Mouse (Mus musculus): ENCODE results near the gene Dcp1a. TPM values are rescaled to one million over a fixed set of nuclear protein-coding genes. Genes with fewer than 3 reads are reported as not detected.

Dcp1a gene
- polyA plus RNA-seq, 1 experiment from 2014 or later: 17.2 TPM

DNA sequence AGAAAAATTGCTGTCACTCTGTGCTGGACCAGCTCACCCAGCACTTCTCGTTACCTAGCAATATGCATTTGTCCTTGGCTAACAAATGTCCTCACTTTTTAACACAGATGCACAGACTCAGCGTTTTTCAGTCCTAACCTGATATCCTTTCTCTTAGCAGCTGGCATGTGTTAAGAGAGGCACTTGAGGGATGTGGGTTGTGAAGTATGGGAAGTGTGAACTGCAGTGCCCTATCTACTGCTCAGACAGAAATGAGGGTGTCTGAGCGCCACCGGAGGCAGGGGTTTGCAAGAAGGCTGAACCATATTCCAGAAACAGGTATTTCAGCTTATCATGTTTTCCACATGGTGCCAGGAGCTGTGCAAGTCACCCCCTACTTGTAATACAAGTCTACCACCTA, 16.0 kb upstream of the Dcp1a start:
- WGBS: 41% methylated on average over 4 of the region's 4 CpGs
- Histone ChIP-seq H3K9me3 (no peaks in the 10 kb centered on the region), H3K4me1 (peaks cover 22% of the 10 kb centered on the region), H3K9ac (no peak overlapping the region), H3K27me3 (replicated peaks) (0 out of 2 replicates have a peak, but pooled peaks cover 3% of the 10 kb centered on the region), H3K36me3 (no peaks in the 10 kb centered on the region), H3K27ac (replicated peaks) (0 out of 2 replicates have a peak overlapping the region, but pooled peaks have one; percentile 36), H3K4me3 (no peak overlapping the region), H3K4me2 (no peak overlapping the region)
- ATAC-seq (ENCODE audit: extremely low read depth, insufficient number of reproducible peaks, low FRiP score, low TSS enrichment): no peak

DNA sequence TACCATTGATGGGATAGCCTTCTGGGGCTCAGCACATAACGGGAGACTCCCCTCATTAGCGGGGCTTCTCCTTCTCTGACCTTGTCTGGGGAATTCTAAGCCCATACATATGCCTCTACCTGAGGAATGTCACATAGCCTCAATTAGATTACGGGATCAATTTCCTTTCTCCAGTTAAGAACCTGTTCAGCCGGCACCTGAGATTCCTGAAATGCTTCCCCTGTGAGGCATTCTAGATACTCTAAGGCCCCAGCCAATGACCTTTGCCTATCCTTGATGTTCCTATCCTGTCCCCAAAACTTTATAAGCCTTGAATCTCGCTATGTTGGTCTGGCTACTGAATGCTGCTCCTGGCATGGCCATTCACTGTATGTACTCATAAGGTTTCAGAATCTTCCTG, 5.7 kb upstream of the Dcp1a start:
- Histone ChIP-seq H3K9me3 (no peaks in the 10 kb centered on the region), H3K4me1 (no peaks in the 10 kb centered on the region), H3K9ac (no peak overlapping the region), H3K36me3 (no peaks in the 10 kb centered on the region), H3K27ac (replicated peaks) (no peak overlapping the region), H3K4me3 (no peak overlapping the region), H3K27me3 (replicated peaks) (no peaks in the 10 kb centered on the region), H3K4me2 (no peak overlapping the region)
- 68% methylated on average over 5 of the region's 5 CpGs for WGBS
- ATAC-seq (ENCODE audit: extremely low read depth, insufficient number of reproducible peaks, low FRiP score, low TSS enrichment): no peak

DNA sequence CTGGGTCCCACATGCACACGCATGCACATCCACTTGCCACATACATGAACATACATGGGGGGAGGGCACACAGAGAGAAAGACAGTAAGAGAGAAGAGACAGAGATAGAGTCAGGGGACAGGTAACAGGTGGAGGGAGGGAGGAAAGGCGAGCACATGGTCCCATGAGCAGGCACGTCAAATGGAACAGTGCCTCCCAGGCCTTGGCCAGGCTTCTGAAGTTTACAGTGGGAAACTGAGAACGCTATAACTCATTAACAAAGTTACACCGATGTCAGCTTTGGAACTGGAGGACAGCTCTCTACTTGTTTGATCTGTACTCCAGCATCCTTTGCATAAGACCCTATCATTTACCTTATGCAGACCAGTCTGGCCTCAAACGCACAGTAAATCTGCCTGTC, 4.9 kb upstream of the Dcp1a start:
- no peak overlapping the region for H3K27ac ChIP-seq (replicated peaks)
- no peak for ATAC-seq (ENCODE audit: extremely low read depth, insufficient number of reproducible peaks, low FRiP score, low TSS enrichment)
- H3K9me3 ChIP-seq: no peaks in the 10 kb centered on the region
- H3K4me1 ChIP-seq: peaks cover 2% of the 10 kb centered on the region; the same call in 1 of the 2 replicates
- H3K4me2 ChIP-seq: no peak overlapping the region
- no peaks in the 10 kb centered on the region for H3K27me3 ChIP-seq (replicated peaks)
- no peak overlapping the region for H3K9ac ChIP-seq
- no peaks in the 10 kb centered on the region for H3K36me3 ChIP-seq
- H3K4me3 ChIP-seq: no peak overlapping the region
- WGBS: 75% methylated on average over 6 of the region's 6 CpGs

DNA sequence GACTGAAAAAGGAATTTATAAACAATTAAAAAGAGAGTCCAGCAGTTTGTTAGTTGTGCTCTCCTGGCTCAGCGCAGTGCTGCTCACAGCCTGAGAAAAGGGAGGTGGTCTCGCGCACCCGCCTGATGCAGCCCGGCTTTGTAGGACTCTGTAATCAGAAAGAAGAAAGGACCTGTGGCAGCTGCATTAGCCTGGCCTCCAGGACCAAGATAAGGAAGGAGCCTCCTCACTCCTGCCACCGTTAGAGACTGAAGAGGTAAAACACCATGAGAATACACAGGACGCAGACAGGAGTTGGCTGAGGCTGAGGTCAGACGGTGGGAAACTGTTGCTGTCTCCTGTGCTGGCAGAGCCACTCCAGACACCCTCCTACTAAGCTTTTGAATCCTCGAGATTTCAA, 12.0 kb downstream of the Dcp1a start, which contains the start of gene Cacna1d:
TSS of gene Cacna1d (minus strand) at position 114 of the 400 bp plus-strand sequence.
- Histone ChIP-seq H3K36me3 (peaks cover 58% of the 10 kb centered on the region), H3K4me2 (peak within 1 kb of the TSS; percentile 60), H3K27me3 (replicated peaks) (no peaks in the 10 kb centered on the region), H3K27ac (replicated peaks) (peak within 1 kb of the TSS; percentile 84), H3K4me1 (peaks cover 58% of the 10 kb centered on the region), H3K9ac (peak within 1 kb of the TSS; percentile 71), H3K4me3 (peak within 1 kb of the TSS; percentile 44), H3K9me3 (no peaks in the 10 kb centered on the region)
- 32% methylated on average over 9 of the region's 9 CpGs for WGBS
- peak; percentile 51; the same call in 1 of the 2 replicates for ATAC-seq (ENCODE audit: extremely low read depth, insufficient number of reproducible peaks, low FRiP score, low TSS enrichment)

DNA sequence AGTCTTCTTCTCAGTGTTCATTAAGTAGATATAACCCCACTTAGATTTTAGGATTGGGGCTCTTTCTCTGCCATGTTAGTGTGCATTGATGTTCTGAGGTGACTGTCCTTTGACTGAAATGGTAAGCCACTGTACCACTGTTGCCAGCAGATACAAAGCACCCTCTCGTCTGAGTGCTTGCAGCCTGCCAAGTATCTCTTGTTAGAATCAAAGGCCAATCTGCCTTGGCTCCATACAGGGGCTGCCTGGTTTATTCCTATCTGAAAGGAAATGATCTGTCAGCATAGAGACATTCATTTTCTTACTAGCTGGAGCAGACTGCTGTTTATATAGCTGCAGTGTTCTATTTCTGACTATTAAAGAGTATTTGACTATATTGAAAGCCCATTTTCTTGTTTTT, 13.9 kb downstream of the Dcp1a start:
- peak overlapping the region; percentile 76; the same call in 1 of the 2 replicates for H3K27ac ChIP-seq (replicated peaks)
- H3K36me3 ChIP-seq: peaks cover 54% of the 10 kb centered on the region
- no peaks in the 10 kb centered on the region for H3K9me3 ChIP-seq
- H3K9ac ChIP-seq: no peak overlapping the region
- no peak overlapping the region for H3K4me2 ChIP-seq
- peaks cover 66% of the 10 kb centered on the region for H3K4me1 ChIP-seq
- no peaks in the 10 kb centered on the region for H3K27me3 ChIP-seq (replicated peaks)
- no peak for ATAC-seq (ENCODE audit: extremely low read depth, insufficient number of reproducible peaks, low FRiP score, low TSS enrichment)
- no peak overlapping the region for H3K4me3 ChIP-seq
- 24% methylated on average over 1 of the region's 1 CpGs for WGBS

DNA sequence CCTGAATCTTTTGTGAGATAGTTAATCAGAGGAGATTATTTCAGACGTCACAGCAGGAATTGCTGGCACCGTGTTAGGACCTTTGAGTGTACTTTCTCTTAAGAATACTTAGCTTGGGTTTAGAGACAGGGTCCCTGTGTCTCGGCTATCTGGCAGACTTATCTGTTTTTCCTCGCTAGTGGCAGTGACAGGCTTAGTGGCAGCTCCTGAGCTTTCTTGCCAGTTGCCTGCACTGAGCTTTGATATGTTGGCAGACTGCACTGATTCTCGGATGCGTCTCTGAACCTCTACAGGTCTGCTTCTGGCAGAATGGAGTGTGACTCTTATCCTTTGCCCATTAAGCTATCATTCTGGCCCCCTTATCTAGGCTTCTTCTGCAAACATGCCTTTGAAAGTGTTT, 15.7 kb downstream of the Dcp1a start:
- Histone ChIP-seq H3K9me3 (no peaks in the 10 kb centered on the region), H3K9ac (no peak overlapping the region), H3K27me3 (replicated peaks) (no peaks in the 10 kb centered on the region), H3K36me3 (peaks cover 55% of the 10 kb centered on the region), H3K4me3 (no peak overlapping the region), H3K4me1 (peaks cover 68% of the 10 kb centered on the region), H3K27ac (replicated peaks) (peak overlapping the region; percentile 76), H3K4me2 (peak overlapping the region; percentile 39)
- ATAC-seq (ENCODE audit: extremely low read depth, insufficient number of reproducible peaks, low FRiP score, low TSS enrichment): no peak
- WGBS: 20% methylated on average over 6 of the region's 6 CpGs

DNA sequence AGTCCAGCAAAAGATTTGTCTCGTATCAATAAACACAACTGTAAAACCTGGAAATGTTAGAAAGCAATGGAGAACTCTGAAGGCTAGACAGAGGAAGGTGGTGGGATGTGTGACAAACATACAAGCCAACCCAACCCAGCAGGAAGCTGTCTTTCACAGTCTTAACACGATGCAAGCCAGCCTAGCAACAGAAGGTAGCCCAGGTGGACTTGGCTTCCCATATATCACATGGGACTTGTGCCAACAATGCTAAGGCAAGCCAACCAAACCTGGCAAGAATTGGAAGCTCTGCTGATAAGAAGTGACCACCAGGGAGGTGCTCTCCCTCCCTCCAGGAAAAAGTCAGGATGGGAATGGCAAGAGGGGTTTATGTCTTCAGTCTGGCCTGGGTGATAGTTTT, 18.9 kb downstream of the Dcp1a start:
- Histone ChIP-seq H3K27me3 (replicated peaks) (no peaks in the 10 kb centered on the region), H3K9ac (no peak overlapping the region), H3K4me1 (peaks cover 49% of the 10 kb centered on the region), H3K36me3 (peaks cover 55% of the 10 kb centered on the region), H3K9me3 (no peaks in the 10 kb centered on the region), H3K4me3 (no peak overlapping the region), H3K4me2 (no peak overlapping the region), H3K27ac (replicated peaks) (no peak overlapping the region)
- 67% methylated on average over 2 of the region's 2 CpGs for WGBS
- no peak for ATAC-seq (ENCODE audit: extremely low read depth, insufficient number of reproducible peaks, low FRiP score, low TSS enrichment)

DNA sequence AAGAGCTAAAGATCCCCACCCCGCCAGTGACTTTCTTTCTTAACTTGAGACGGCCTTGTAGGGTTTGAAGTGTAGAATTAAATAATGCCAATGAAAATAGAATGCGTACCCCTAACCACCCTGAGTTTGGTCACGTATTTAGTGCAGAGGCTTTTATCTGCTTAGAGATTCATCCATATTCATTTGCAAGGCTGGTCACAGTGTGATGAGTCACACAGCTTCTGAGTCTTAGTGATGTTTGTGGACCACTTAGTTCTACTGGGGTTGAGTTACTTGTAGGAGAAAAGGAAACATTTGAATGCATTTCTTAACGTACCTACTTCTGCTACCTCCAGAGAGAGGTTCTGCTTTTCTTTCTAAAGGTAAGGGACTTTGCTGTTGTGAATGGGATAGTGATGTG, 25.7 kb downstream of the Dcp1a start:
- H3K36me3 ChIP-seq: peaks cover 86% of the 10 kb centered on the region
- no peak overlapping the region for H3K9ac ChIP-seq
- no peaks in the 10 kb centered on the region for H3K9me3 ChIP-seq
- H3K4me3 ChIP-seq: no peak overlapping the region
- H3K4me1 ChIP-seq: peaks cover 39% of the 10 kb centered on the region
- no peak overlapping the region for H3K4me2 ChIP-seq
- WGBS: 85% methylated on average over 5 of the region's 5 CpGs
- no peak overlapping the region for H3K27ac ChIP-seq (replicated peaks)
- no peaks in the 10 kb centered on the region for H3K27me3 ChIP-seq (replicated peaks)
- no peak for ATAC-seq (ENCODE audit: extremely low read depth, insufficient number of reproducible peaks, low FRiP score, low TSS enrichment)

DNA sequence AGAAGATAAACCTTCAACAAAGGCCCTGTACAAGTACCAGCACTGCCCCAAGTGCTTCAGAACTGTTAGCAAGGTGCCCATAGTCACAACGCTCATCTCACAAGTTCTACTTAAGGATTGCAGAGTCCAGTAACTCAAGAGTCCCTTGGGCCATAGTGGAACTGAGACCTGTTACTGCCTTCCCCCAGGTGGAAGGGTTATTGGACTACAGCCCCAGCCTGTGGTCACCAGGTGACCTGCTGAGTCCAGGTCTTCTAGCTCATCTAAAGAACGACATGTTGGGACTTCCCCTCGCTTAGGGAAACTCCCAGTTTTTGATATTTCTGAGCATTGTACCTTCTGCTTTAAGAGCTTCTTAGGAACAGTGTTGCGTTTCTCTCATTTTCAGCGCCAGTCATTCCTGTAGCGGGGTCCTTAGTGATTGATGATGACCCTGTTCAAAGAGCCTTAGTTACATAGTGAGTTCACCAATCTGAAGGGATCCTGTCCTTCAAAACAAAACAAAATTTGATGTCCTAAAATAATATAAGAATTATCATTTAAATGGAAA, 31.0 kb downstream of the Dcp1a start:
- 90% methylated on average over 6 of the region's 6 CpGs for WGBS
- no peaks in the 10 kb centered on the region for H3K9me3 ChIP-seq
- H3K27me3 ChIP-seq (replicated peaks): no peaks in the 10 kb centered on the region
- H3K27ac ChIP-seq (replicated peaks): no peak overlapping the region
- no peak overlapping the region for H3K4me2 ChIP-seq
- no peak for ATAC-seq (ENCODE audit: extremely low read depth, insufficient number of reproducible peaks, low FRiP score, low TSS enrichment)
- H3K4me1 ChIP-seq: peaks cover 23% of the 10 kb centered on the region
- H3K4me3 ChIP-seq: no peak overlapping the region
- no peak overlapping the region for H3K9ac ChIP-seq
- H3K36me3 ChIP-seq: peaks cover 88% of the 10 kb centered on the region

DNA sequence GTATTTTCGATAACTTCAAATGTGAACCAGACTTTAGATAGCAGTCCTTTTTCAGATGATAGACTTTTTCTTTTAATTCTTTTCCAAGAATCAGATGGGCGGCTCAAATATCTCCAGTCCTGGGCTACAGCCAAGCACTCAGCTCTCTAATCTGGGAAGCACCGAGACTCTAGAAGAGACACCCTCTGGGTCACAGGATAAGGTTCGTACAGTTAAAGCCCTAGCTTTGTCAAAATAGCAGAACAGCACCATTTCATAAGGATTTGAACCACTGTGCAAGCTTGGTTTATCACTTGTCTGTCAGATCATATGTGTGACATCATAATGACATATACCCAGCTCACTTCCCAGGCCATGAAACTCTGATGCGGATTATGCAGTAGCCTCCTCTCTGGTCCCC, 33.6 kb downstream of the Dcp1a start:
- Histone ChIP-seq H3K4me1 (peaks cover 11% of the 10 kb centered on the region), H3K4me3 (no peak overlapping the region), H3K4me2 (no peak overlapping the region), H3K27ac (replicated peaks) (peak overlapping the region; percentile 53; the same call in 1 of the 2 replicates), H3K36me3 (peaks cover 76% of the 10 kb centered on the region), H3K9me3 (no peaks in the 10 kb centered on the region), H3K9ac (no peak overlapping the region), H3K27me3 (replicated peaks) (no peaks in the 10 kb centered on the region)
- ATAC-seq (ENCODE audit: extremely low read depth, insufficient number of reproducible peaks, low FRiP score, low TSS enrichment): no peak
- WGBS: 50% methylated on average over 5 of the region's 5 CpGs

DNA sequence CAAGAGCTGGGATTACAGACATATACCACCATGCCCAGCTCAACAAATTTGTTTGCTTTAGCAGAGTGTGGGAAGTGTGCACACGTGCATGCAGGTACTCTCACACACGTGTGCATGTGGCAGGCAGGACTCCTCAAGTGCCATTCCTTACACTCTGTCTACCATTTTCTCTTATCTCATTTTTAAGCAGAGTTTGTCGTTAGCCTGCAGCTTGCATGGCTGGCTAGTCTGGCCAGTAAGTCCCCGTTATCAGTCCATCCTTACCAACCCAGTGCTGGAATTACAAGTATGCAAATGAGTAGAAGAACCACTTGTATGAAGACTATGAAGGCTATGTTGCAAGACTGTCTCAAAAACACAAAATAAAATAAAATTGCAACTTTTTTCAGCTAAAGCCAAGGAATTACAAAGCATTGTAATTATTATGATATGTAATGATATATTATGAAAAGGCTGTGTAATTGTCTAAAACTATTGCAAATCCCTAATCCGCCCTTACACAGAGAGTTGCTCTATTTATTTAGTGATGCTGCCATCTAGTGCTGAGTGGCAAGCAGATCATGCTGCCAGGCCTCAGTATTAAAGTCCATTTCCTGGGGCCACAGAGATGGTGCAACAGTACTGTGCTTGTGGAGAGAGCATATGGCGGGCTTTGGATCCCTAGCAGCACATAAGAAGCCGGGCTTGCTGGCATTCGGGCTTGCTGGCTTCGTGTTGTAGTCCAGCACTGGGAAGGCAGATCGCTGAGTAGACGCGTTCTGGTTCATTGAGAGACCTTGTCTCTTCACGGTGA, 36.8 kb downstream of the Dcp1a start:
- WGBS: 65% methylated on average over 13 of the region's 13 CpGs
- H3K27me3 ChIP-seq (replicated peaks): no peaks in the 10 kb centered on the region

DNA sequence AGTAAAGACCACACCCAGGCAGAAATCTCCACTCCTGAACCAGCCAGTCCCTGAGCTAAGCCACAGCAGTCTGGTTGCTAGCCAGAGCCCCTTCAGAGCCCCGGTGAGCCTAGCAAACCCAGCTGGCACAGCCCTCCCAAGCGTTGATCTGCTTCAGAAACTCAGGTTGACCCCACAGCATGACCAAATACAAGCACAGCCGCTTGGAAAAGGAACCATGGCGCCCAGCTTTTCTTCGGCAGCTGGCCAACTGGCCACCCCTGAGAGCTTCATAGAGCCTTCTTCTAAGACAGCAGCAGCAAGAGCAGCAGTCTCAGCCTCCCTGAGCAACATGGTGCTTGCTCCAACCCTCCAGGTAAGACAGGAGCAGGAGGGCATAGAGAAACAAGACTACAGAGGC, 40.0 kb downstream of the Dcp1a start:
- H3K27ac ChIP-seq (replicated peaks): no peak overlapping the region
- no peaks in the 10 kb centered on the region for H3K9me3 ChIP-seq
- H3K36me3 ChIP-seq: peaks cover 79% of the 10 kb centered on the region
- H3K4me3 ChIP-seq: no peak overlapping the region
- 92% methylated on average over 5 of the region's 5 CpGs for WGBS
- no peak overlapping the region for H3K9ac ChIP-seq
- no peak for ATAC-seq (ENCODE audit: extremely low read depth, insufficient number of reproducible peaks, low FRiP score, low TSS enrichment)
- H3K4me1 ChIP-seq: peaks cover 4% of the 10 kb centered on the region
- H3K4me2 ChIP-seq: no peak overlapping the region
- no peaks in the 10 kb centered on the region for H3K27me3 ChIP-seq (replicated peaks)

More for the DNA sequence above, 36.8 kb downstream of the Dcp1a start:
- ATAC-seq (ENCODE audit: extremely low read depth, insufficient number of reproducible peaks, low FRiP score, low TSS enrichment): no peak
- H3K9me3 ChIP-seq: no peaks in the 10 kb centered on the region
- no peak overlapping the region for H3K4me2 ChIP-seq
- H3K9ac ChIP-seq: no peak overlapping the region
- no peak overlapping the region for H3K4me3 ChIP-seq
- H3K4me1 ChIP-seq: peaks cover 11% of the 10 kb centered on the region
- no peak overlapping the region; the same call in 1 of the 2 replicates for H3K27ac ChIP-seq (replicated peaks)
- peaks cover 75% of the 10 kb centered on the region for H3K36me3 ChIP-seq
